19 mouse cellular contexts compared by ENCODE assay signal in genomic region chr15:22789696-22790095, GRCm38 (mm10).
"Had no signal": no experiment of that assay in that cellular context is flagged by ENCODE, and none has a peak within 500 bp of the region (broad histone marks: within the 10 kb centered on the region; RNA-seq: fewer than 3 reads in every experiment).

No protein-coding gene starts in this region.

- ATAC-seq: intestine, postnatal 0 days; liver, embryonic 12.5 days had no signal

- H3K4me2 ChIP-seq: liver, embryonic 12.5 days; liver, embryonic 15.5 days; midbrain, embryonic 11.5 days; neural tube, embryonic 13.5 days had no signal

- H3K4me3 ChIP-seq: layer of hippocampus, adult 2 months; left cerebral cortex, adult 2 months; liver, embryonic 12.5 days; liver, embryonic 15.5 days; megakaryocyte, embryonic 14.5 days; neural tube, embryonic 13.5 days had no signal

- H3K36me3 ChIP-seq: liver, embryonic 12.5 days; liver, embryonic 15.5 days; neural tube, embryonic 13.5 days had no signal

- H3K27ac ChIP-seq: kidney, postnatal 0 days; layer of hippocampus, adult 2 months; left cerebral cortex, adult 2 months; liver, embryonic 12.5 days; liver, embryonic 15.5 days; neural tube, embryonic 13.5 days; stomach, postnatal 0 days had no signal

- H3K4me1 ChIP-seq: liver, embryonic 12.5 days; liver, embryonic 15.5 days; megakaryocyte, embryonic 14.5 days; neural tube, embryonic 13.5 days had no signal

- H3K9me3 ChIP-seq: liver, embryonic 12.5 days; liver, embryonic 15.5 days; megakaryocyte, embryonic 14.5 days; neural tube, embryonic 13.5 days had no signal

- H3K27me3 ChIP-seq: liver, embryonic 12.5 days; liver, embryonic 15.5 days; megakaryocyte, embryonic 14.5 days; neural tube, embryonic 13.5 days had no signal

- DNase-seq: kidney, adult 2 months; kidney, postnatal 25 days; layer of hippocampus, adult 9-11 months; lung, adult 18-20 months; midbrain, embryonic 14.5 days; right cerebral cortex, adult 18-20 months; right cerebral cortex, postnatal 14 days; right cerebral cortex, postnatal 4 days; thymus, postnatal 25 days had no signal

- H3K9ac ChIP-seq: liver, embryonic 12.5 days; liver, embryonic 15.5 days; neural tube, embryonic 13.5 days had no signal
